Mouse (Mus musculus): ENCODE results near the gene Mrps15. TPM values are rescaled to one million over a fixed set of nuclear protein-coding genes. Genes with fewer than 3 reads are reported as not detected.

Mrps15 gene
- polyA plus RNA-seq, 1 experiment from 2014 or later, result 175 TPM

Other genes starting within 250 kb of the Mrps15 start
- gene Csf3r, start 22.4 kb upstream of the Mrps15 start, polyA plus RNA-seq (2018), result 16.5 to 106 TPM (median 61.5 TPM) in 3 replicates
- gene Oscp1, start 11.6 kb downstream of the Mrps15 start, polyA plus RNA-seq (2018), result 1.3 to 1.4 TPM (median 1.4 TPM) in 3 replicates
- 32.0 to 47.2 TPM (median 38.4 TPM) in 3 replicates for gene Lsm10, start 49.7 kb downstream of the Mrps15 start, polyA plus RNA-seq (2018)
- gene Stk40, start 57.0 kb downstream of the Mrps15 start, polyA plus RNA-seq (2018), result 16.8 to 26.2 TPM (median 19.5 TPM) in 3 replicates
- gene Eva1b, start 100.8 kb downstream of the Mrps15 start, polyA plus RNA-seq (2018), result 4.4 to 20.0 TPM (median 6.2 TPM) in 3 replicates
- gene Sh3d21, start 116.6 kb downstream of the Mrps15 start, polyA plus RNA-seq (2018), result 0.38 to 0.59 TPM (median 0.58 TPM) in 3 replicates
- 109 to 345 TPM (median 123 TPM) in 3 replicates for gene Thrap3, start 155.8 kb downstream of the Mrps15 start, polyA plus RNA-seq (2018)
- 105 to 157 TPM (median 139 TPM) in 3 replicates for gene Map7d1, start 209.4 kb downstream of the Mrps15 start, polyA plus RNA-seq (2018)
- gene Trappc3, start 215.4 kb downstream of the Mrps15 start, polyA plus RNA-seq (2018), result 93.4 to 103 TPM (median 95.6 TPM) in 3 replicates
- not detected in 3 replicates for gene Col8a2, start 239.9 kb downstream of the Mrps15 start, polyA plus RNA-seq (2018)

Data from macrophage (primary cell).